ENCODE assay signal across 24 mouse cellular contexts in genomic region chr5:12127484-12128265, GRCm38 (mm10).
A peak's percentile ranks its signal among the peaks of the same experiment; 100 is the strongest.
DNase-seq lines count a peak whose midpoint lies in the region; ATAC-seq and TF ChIP-seq lines count a peak whose summit lies in the region.
"Had no signal": no experiment of that assay in that cellular context is flagged by ENCODE, and none has a peak within 500 bp of the region (broad histone marks: within the 10 kb centered on the region; RNA-seq: fewer than 3 reads in every experiment).

No protein-coding gene starts in this region.

- no peak for TF ChIP-seq POLR2A in lung, adult 2 months (IDR thresholded peaks at IDR 0.05; ENCODE audit: borderline replicate concordance, extremely low read depth, low read depth, low read length)

- H3K27ac ChIP-seq in kidney, postnatal 0 days: no peak overlapping the region
- no peak overlapping the region for H3K27ac ChIP-seq in kidney, embryonic 16.5 days (ENCODE audit: low read length)
- H3K27ac ChIP-seq in lung, embryonic 16.5 days (ENCODE audit: low read length): peak overlapping the region; percentile 27; the same call in 1 of the 2 replicates
- H3K27ac ChIP-seq in intestine, embryonic 16.5 days (ENCODE audit: low read length): no peak overlapping the region
- no peak overlapping the region for H3K27ac ChIP-seq in stomach, embryonic 15.5 days
- H3K27ac ChIP-seq: forebrain, embryonic 10.5 days; forebrain, embryonic 13.5 days; heart, adult 2 months; hindbrain, embryonic 10.5 days; hindbrain, embryonic 13.5 days had no signal

- no peak overlapping the region for H3K4me2 ChIP-seq in kidney, postnatal 0 days (ENCODE audit: low read length)
- no peak overlapping the region for H3K4me2 ChIP-seq in kidney, embryonic 16.5 days (replicated peaks; ENCODE audit: low read depth, low read length)
- no peak overlapping the region for H3K4me2 ChIP-seq in lung, embryonic 16.5 days (ENCODE audit: low read depth, low read length)
- no peak overlapping the region for H3K4me2 ChIP-seq in intestine, embryonic 16.5 days (ENCODE audit: low read depth, low read length)
- H3K4me2 ChIP-seq in stomach, embryonic 15.5 days: no peak overlapping the region
- H3K4me2 ChIP-seq: forebrain, embryonic 13.5 days; heart, embryonic 11.5 days; hindbrain, embryonic 13.5 days had no signal

- no peaks in the 10 kb centered on the region for H3K27me3 ChIP-seq in kidney, postnatal 0 days (ENCODE audit: insufficient read depth, low read length)
- no peaks in the 10 kb centered on the region for H3K27me3 ChIP-seq in kidney, embryonic 16.5 days (ENCODE audit: insufficient read depth, low read length)
- no peaks in the 10 kb centered on the region for H3K27me3 ChIP-seq in lung, embryonic 16.5 days (ENCODE audit: control insufficient read depth, insufficient read depth, low read depth, low read length)
- no peaks in the 10 kb centered on the region for H3K27me3 ChIP-seq in intestine, embryonic 16.5 days (replicated peaks; ENCODE audit: control insufficient read depth, insufficient read depth, low read length)
- no peaks in the 10 kb centered on the region for H3K27me3 ChIP-seq in stomach, embryonic 15.5 days (replicated peaks)
- H3K27me3 ChIP-seq: forebrain, embryonic 13.5 days; hindbrain, embryonic 13.5 days had no signal

- H3K9ac ChIP-seq in kidney, postnatal 0 days (ENCODE audit: low read depth, low read length): no peak overlapping the region
- H3K9ac ChIP-seq in kidney, embryonic 16.5 days (replicated peaks; ENCODE audit: low read length): no peak overlapping the region
- H3K9ac ChIP-seq in lung, embryonic 16.5 days (ENCODE audit: low read length): no peak overlapping the region
- H3K9ac ChIP-seq in intestine, embryonic 16.5 days (ENCODE audit: low read depth, low read length): no peak overlapping the region
- no peak overlapping the region for H3K9ac ChIP-seq in stomach, embryonic 15.5 days
- H3K9ac ChIP-seq: forebrain, embryonic 13.5 days; hindbrain, embryonic 13.5 days had no signal

- H3K4me3 ChIP-seq in kidney, postnatal 0 days (replicated peaks; ENCODE audit: low read depth, low read length): no peak overlapping the region
- no peak overlapping the region for H3K4me3 ChIP-seq in kidney, embryonic 16.5 days (ENCODE audit: low read length)
- H3K4me3 ChIP-seq in lung, embryonic 16.5 days (ENCODE audit: low read length): no peak overlapping the region
- H3K4me3 ChIP-seq in lung, adult 2 months (replicated peaks; ENCODE audit: extremely low read depth, low read depth, low read length): no peak overlapping the region
- H3K4me3 ChIP-seq in intestine, embryonic 16.5 days (ENCODE audit: low read length): no peak overlapping the region
- H3K4me3 ChIP-seq in stomach, embryonic 15.5 days (replicated peaks): no peak overlapping the region
- H3K4me3 ChIP-seq: forebrain, embryonic 10.5 days; forebrain, embryonic 13.5 days; heart, adult 2 months; hindbrain, embryonic 10.5 days; hindbrain, embryonic 13.5 days had no signal

- no peaks in the 10 kb centered on the region for H3K4me1 ChIP-seq in kidney, postnatal 0 days (replicated peaks; ENCODE audit: insufficient read depth, low read length)
- H3K4me1 ChIP-seq in kidney, embryonic 16.5 days (ENCODE audit: insufficient read depth, low read length): no peaks in the 10 kb centered on the region
- H3K4me1 ChIP-seq in lung, embryonic 16.5 days (replicated peaks; ENCODE audit: control insufficient read depth, insufficient read depth, low read length): no peaks in the 10 kb centered on the region
- no peaks in the 10 kb centered on the region for H3K4me1 ChIP-seq in lung, adult 2 months (ENCODE audit: control insufficient read depth, insufficient read depth, low read length)
- H3K4me1 ChIP-seq in intestine, embryonic 16.5 days (ENCODE audit: control insufficient read depth, insufficient read depth, low read length): no peaks in the 10 kb centered on the region
- H3K4me1 ChIP-seq in stomach, embryonic 15.5 days: no peaks in the 10 kb centered on the region
- H3K4me1 ChIP-seq: forebrain, embryonic 10.5 days; forebrain, embryonic 13.5 days; hindbrain, embryonic 10.5 days; hindbrain, embryonic 13.5 days had no signal

- DNase-seq in kidney, postnatal 0 days (ENCODE audit: low spot score): peak; percentile 59
- no peak for DNase-seq in lung, adult 2 months
- DNase-seq: adrenal gland, adult 2 months; adrenal gland, postnatal 14 days; cerebellum, adult 18-20 months; cerebellum, adult 9-10 months; cerebellum, postnatal 14 days; gastrocnemius, postnatal 10 days; gastrocnemius, postnatal 36 days; heart, adult 2 months; heart, postnatal 36 days had no signal

- TF ChIP-seq CTCF in kidney, postnatal 0 days (IDR thresholded peaks at IDR 0.05; ENCODE audit: low read depth): no peak
- no peak for TF ChIP-seq CTCF in lung, adult 2 months (IDR thresholded peaks at IDR 0.05; ENCODE audit: insufficient read depth, low read length)

- WGBS in kidney, postnatal 0 days: 66% methylated on average over 4 of the region's 4 CpGs
- WGBS in kidney, embryonic 16.5 days: 69% methylated on average over 4 of the region's 4 CpGs
- WGBS in lung, embryonic 16.5 days: 51% methylated on average over 4 of the region's 4 CpGs
- WGBS in lung, adult 2 months: 62% methylated on average over 4 of the region's 4 CpGs
- WGBS in intestine, embryonic 16.5 days: 64% methylated on average over 4 of the region's 4 CpGs
- WGBS in stomach, embryonic 15.5 days: 48% methylated on average over 4 of the region's 4 CpGs

- no peaks in the 10 kb centered on the region for H3K36me3 ChIP-seq in kidney, postnatal 0 days (ENCODE audit: insufficient read depth, low read length)
- no peaks in the 10 kb centered on the region for H3K36me3 ChIP-seq in kidney, embryonic 16.5 days (ENCODE audit: insufficient read depth, low read length)
- H3K36me3 ChIP-seq in lung, embryonic 16.5 days (ENCODE audit: control insufficient read depth, insufficient read depth, low read length): no peaks in the 10 kb centered on the region
- H3K36me3 ChIP-seq in intestine, embryonic 16.5 days (ENCODE audit: control insufficient read depth, insufficient read depth, low read length): no peaks in the 10 kb centered on the region
- H3K36me3 ChIP-seq in stomach, embryonic 15.5 days: no peaks in the 10 kb centered on the region
- H3K36me3 ChIP-seq: forebrain, embryonic 10.5 days; hindbrain, embryonic 10.5 days; hindbrain, embryonic 13.5 days had no signal

- no peak for ATAC-seq in kidney, postnatal 0 days (replicated peaks; ENCODE audit: low FRiP score, low read depth)
- no peak; the same call in 1 of the 2 replicates for ATAC-seq in kidney, embryonic 16.5 days (ENCODE audit: low FRiP score, low TSS enrichment)
- peak; percentile 94 for ATAC-seq in lung, embryonic 16.5 days (ENCODE audit: low read depth)
- peak; percentile 21; the same call in 1 of the 2 replicates for ATAC-seq in intestine, embryonic 16.5 days
- peak; percentile 27; the same call in 1 of the 2 replicates for ATAC-seq in stomach, embryonic 15.5 days (ENCODE audit: insufficient read depth, low FRiP score, low read depth)
- ATAC-seq in cerebellum, adult (ENCODE audit: insufficient number of reproducible peaks, low FRiP score, low TSS enrichment): no peak
- ATAC-seq: CD4-positive, CD25-positive, alpha-beta regulatory T cell, adult 4 months; forebrain, embryonic 13.5 days; forebrain, embryonic 16.5 days; hindbrain, embryonic 16.5 days had no signal

- no peaks in the 10 kb centered on the region for H3K9me3 ChIP-seq in kidney, postnatal 0 days (replicated peaks; ENCODE audit: low read length)
- H3K9me3 ChIP-seq in kidney, embryonic 16.5 days (ENCODE audit: low read length): no peaks in the 10 kb centered on the region
- H3K9me3 ChIP-seq in lung, embryonic 16.5 days (ENCODE audit: control insufficient read depth, low read length): no peaks in the 10 kb centered on the region
- H3K9me3 ChIP-seq in intestine, embryonic 16.5 days (ENCODE audit: control insufficient read depth, low read length): no peaks in the 10 kb centered on the region
- H3K9me3 ChIP-seq in stomach, embryonic 15.5 days: no peaks in the 10 kb centered on the region
- H3K9me3 ChIP-seq: forebrain, embryonic 10.5 days; forebrain, embryonic 13.5 days; hindbrain, embryonic 10.5 days; hindbrain, embryonic 13.5 days had no signal

Comparison
In these comparisons a context has a peak if more than half of its experiments do, and no peak if none do; other contexts are left out.
1. ATAC-seq: peak in lung, embryonic 16.5 days (single experiment), intestine, embryonic 16.5 days (single experiment) and stomach, embryonic 15.5 days (single experiment); none in kidney, postnatal 0 days (single experiment), kidney, embryonic 16.5 days (single experiment) and cerebellum, adult (single experiment).